Mouse (Mus musculus) heart, embryonic 16.5 days (tissue): ENCODE results near the gene Suz12. TPM values are rescaled to one million over a fixed set of nuclear protein-coding genes. Genes with fewer than 3 reads are reported as not detected.

Source experiments
- ATAC-seq: fragments of 200-750 bp; cut with Nextera tagmentation; replicated peaks from 2 replicates; pipeline ENCODE4 v1.8.0; 2017; ENCODE audit warnings: moderate number of reproducible peaks; ENCODE audit not compliant: insufficient read depth, low FRiP score; ENCODE audit errors: extremely low read depth
- H3K27ac ChIP-seq: fragments of 300-500 bp; sonication (generic); 2 replicates; pipeline ENCODE4 v1.5.1; 2014; ENCODE audit warnings: mild to moderate bottlenecking, low read length, control low read depth, moderate library complexity
- H3K27me3 ChIP-seq: fragments of 300-500 bp; sonication (generic); 2 replicates; pipeline ENCODE4 v1.6.1; 2014; ENCODE audit warnings: low read length, mixed read lengths; ENCODE audit not compliant: control insufficient read depth, insufficient read depth
- H3K36me3 ChIP-seq: fragments of 300-500 bp; sonication (generic); 2 replicates; pipeline ENCODE4 v1.6.1; 2014; ENCODE audit not compliant: control insufficient read depth, insufficient read depth
- H3K4me1 ChIP-seq: fragments of 300-500 bp; sonication (generic); 2 replicates; pipeline ENCODE4 v1.6.1; 2014; ENCODE audit warnings: low read length, mixed read lengths; ENCODE audit not compliant: control insufficient read depth, insufficient read depth
- H3K4me2 ChIP-seq: fragments of 300-500 bp; sonication (generic); 2 replicates; pipeline ENCODE4 v1.6.1; 2014; ENCODE audit warnings: low read depth, mild to moderate bottlenecking, control low read depth, low read length
- H3K4me3 ChIP-seq: fragments of 300-500 bp; sonication (generic); 2 replicates; pipeline ENCODE4 v1.5.1; 2014; ENCODE audit warnings: mild to moderate bottlenecking, control low read depth, low read length
- H3K9ac ChIP-seq: fragments of 300-500 bp; sonication (generic); 2 replicates; pipeline ENCODE4 v1.6.1; 2014; ENCODE audit warnings: low read length, control low read depth
- H3K9me3 ChIP-seq: fragments of 300-500 bp; sonication (generic); replicated peaks from 2 replicates; pipeline ENCODE4 v1.6.1; 2016; ENCODE audit warnings: low read length; ENCODE audit not compliant: control insufficient read depth
- WGBS: fragments of 180-500 bp; shearing (Covaris S2); extraction: QIAGEN DNeasy Blood & Tissue Kit; methylation state at CpG from one replicate; pipeline ENCODE4 v1.1.7; 2014; 5-methylcytosine and 5-hydroxymethylcytosine counted together
- polyA plus RNA-seq: library from polyadenylated mRNA; unstranded; fragments of >200 nt; fragmentation: Nextera tagmentation; extraction: Ambion mirVana; gene quantifications from 2 replicates; pipeline ENCODE4 v1.2.1, GENCODE M21; 2015

Gene Suz12
- polyA plus RNA-seq, 1 experiment from 2014 or later = 13.9 TPM

DNA sequence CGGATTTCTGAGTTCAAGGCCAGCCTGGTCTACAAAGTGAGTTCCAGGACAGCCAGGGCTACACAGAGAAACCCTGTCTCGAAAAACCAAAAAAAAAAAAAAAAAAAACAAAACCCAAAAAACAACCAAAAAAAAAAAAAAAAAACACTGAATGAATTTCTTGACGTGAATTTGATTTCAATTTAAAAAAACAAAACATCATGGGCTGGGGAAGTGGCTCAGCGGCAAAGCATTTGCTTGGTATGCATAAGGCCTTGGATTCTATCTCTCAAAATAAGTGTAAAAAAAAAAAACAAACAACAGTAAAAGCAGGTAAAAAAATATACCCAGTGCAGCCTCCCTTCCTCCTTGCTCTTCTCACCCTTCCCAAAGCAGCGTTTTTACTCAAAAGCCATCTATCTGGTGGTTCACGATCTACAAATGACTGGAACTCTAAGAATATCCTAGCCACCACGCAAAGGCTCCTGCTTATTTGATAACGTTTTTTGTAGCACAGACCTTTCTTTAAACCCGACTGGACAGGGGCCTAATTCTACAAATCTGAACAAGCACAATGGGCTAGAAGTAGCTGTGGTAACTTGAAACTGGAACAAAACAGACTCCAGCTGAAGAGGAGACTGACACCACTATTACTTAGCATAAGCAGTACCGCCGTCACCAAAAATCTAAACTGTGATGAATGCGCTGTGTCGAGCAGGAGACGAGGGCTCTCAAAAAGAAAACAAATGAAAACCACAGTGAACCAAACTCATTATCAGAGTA, 85.1 kb downstream of the Suz12 start:
- Histone ChIP-seq H3K36me3 (no peaks in the 10 kb centered on the region), H3K4me1 (peaks cover 16% of the 10 kb centered on the region), H3K9me3 (no peaks in the 10 kb centered on the region), H3K27me3 (no peaks in the 10 kb centered on the region), H3K4me3 (no peak overlapping the region), H3K9ac (no peak overlapping the region), H3K27ac (no peak overlapping the region), H3K4me2 (no peak overlapping the region)
- WGBS = 68% methylated on average over 13 of the region's 14 CpGs
- ATAC-seq = no peak

- no peak overlapping the region for H3K4me2 ChIP-seq
- no peak overlapping the region for H3K4me3 ChIP-seq
- peaks cover 16% of the 10 kb centered on the region for H3K4me1 ChIP-seq
- no peak overlapping the region for H3K27ac ChIP-seq
- no peak for ATAC-seq
- no peaks in the 10 kb centered on the region for H3K9me3 ChIP-seq
- no peak overlapping the region for H3K9ac ChIP-seq
- no peaks in the 10 kb centered on the region for H3K27me3 ChIP-seq
- WGBS = 36% methylated on average over 1 of the region's 1 CpGs
- H3K36me3 ChIP-seq = no peaks in the 10 kb centered on the region
Measured at GRCm38 (mm10) chr11:80078831-80079230, 85.9 kb downstream of the Suz12 start.

DNA sequence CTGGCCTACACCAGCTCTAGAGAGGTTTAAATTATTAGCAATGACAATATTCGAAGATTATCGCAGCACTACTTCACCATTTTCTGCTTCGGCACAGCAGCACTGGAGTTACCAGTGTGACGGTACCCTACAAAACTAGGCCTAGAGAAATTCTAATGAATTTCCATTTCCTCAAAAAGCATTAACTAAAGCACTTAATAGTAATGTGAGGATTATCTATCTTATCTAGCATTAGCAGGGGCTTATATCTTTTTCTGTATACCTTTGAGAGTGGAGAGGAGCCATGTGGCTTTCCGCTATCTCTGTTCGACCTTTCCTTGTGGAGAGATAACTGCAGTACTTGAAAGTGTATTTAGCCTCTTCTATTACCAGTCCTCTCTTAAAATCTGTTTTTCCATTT, 86.8 kb downstream of the Suz12 start:
- Histone ChIP-seq H3K4me1 (peaks cover 16% of the 10 kb centered on the region), H3K4me2 (peak overlapping the region; percentile 78), H3K9me3 (no peaks in the 10 kb centered on the region), H3K27me3 (no peaks in the 10 kb centered on the region), H3K27ac (peak overlapping the region; percentile 94), H3K4me3 (peak overlapping the region; percentile 83), H3K36me3 (no peaks in the 10 kb centered on the region), H3K9ac (peak overlapping the region; percentile 96)
- ATAC-seq = no peak
- WGBS = 38% methylated on average over 6 of the region's 6 CpGs

- H3K27ac ChIP-seq = peak overlapping the region; percentile 94
- peak overlapping the region; percentile 78 for H3K4me2 ChIP-seq
- H3K27me3 ChIP-seq = no peaks in the 10 kb centered on the region
- peak overlapping the region; percentile 83 for H3K4me3 ChIP-seq
- H3K9me3 ChIP-seq = no peaks in the 10 kb centered on the region
- peak; percentile 43 for ATAC-seq
- peaks cover 16% of the 10 kb centered on the region for H3K4me1 ChIP-seq
- under 1% methylated on average over 32 of the region's 32 CpGs for WGBS
- H3K9ac ChIP-seq = peak overlapping the region; percentile 96
- no peaks in the 10 kb centered on the region for H3K36me3 ChIP-seq
Measured at GRCm38 (mm10) chr11:80080381-80080825, 87.5 kb downstream of the Suz12 start.

DNA sequence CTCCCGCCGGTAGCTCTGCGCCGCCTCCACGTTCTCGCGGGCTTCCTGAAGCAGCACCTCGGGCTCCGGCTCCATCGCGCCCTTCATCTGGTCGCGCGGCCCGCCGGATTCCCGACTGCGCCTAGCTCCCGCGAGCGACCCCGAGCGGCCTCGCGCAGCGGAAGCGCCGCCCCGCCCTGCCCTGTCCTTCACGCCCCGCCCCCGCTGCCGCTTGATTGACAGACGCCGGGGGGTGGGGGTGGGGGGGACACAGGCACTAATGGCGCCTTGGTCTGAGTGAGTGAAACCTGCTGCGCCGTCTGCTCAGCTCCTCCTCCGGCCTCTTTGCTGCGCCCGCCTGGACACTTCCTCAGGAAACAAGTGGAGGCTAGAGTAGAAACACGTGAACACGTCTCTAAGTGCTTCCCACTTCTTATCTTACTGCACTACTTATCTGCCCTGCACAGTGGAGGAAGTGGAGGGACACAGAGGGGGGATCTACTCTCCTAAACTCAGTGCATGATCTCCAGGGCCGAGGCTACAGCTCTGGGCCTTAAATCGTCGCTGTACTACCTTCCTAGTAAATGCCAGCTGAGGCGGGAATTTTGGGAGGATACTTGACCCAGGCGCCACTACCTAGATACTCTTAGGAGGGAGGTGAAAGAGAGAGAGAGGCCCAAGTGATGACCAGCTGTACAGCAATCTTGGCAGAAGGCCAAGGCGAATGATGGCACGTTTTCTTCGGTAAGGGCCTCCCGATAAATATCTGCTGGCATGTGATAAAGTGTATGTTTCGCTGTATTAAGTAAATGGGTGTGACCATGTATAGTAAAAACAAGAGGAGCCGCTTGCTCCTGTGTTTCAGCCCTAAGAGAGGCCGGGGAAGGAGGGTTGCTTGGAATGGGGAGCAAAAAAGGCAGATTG, 88.2 kb downstream of the Suz12 start, which contains the start of gene Crlf3:
Gene Crlf3, minus strand, starts transcription at position 166 of the 903 bp plus-strand sequence.
- WGBS = 3% methylated on average over 55 of the region's 55 CpGs
- peaks cover 16% of the 10 kb centered on the region for H3K4me1 ChIP-seq
- ATAC-seq = peak; percentile 96

DNA sequence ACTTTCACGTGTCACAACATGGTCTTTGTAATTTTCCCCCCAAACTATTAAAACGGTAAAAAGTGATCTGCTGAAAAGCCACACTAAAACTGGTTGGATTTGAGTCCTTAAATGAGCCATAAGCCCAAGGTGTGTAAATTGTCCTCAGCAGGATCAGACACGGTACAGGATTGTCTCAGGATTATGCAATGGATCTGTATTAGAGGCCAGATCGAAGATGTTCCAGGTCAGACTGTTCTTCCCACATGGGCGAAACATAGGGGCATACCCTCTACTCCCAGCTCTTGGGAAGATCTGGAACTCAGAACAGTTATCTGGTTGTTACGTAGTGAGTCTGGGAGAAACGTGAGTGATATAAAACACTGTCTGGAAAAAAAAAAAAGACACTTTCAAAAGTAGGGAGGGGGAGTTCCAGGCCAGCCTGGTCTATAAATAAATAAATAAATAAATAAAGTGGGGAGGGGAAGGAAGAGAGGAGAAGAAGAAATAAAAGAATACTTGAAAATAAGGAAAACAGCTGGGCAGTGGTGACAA, 88.9 kb downstream of the Suz12 start:
- Histone ChIP-seq H3K4me2 (no peak overlapping the region), H3K27me3 (no peaks in the 10 kb centered on the region), H3K4me3 (no peak overlapping the region), H3K9me3 (no peaks in the 10 kb centered on the region), H3K36me3 (no peaks in the 10 kb centered on the region), H3K27ac (peak overlapping the region; percentile 94), H3K9ac (no peak overlapping the region), H3K4me1 (peaks cover 16% of the 10 kb centered on the region)
- WGBS = 71% methylated on average over 7 of the region's 7 CpGs
- no peak for ATAC-seq

More for the DNA sequence above, 88.2 kb downstream of the Suz12 start, which contains the start of gene Crlf3:
- Histone ChIP-seq H3K9ac (peak within 1 kb of the TSS; percentile 96), H3K36me3 (no peaks in the 10 kb centered on the region), H3K9me3 (no peaks in the 10 kb centered on the region), H3K4me3 (peak within 1 kb of the TSS; percentile 83), H3K27me3 (no peaks in the 10 kb centered on the region), H3K4me2 (peak within 1 kb of the TSS; percentile 78), H3K27ac (peak within 1 kb of the TSS; percentile 94)

Other genes with a start within 250 kb of the Suz12 start
- gene Utp6, start 30.7 kb upstream of the Suz12 start, polyA plus RNA-seq = 30.1 and 34.1 TPM in 2 replicates
- 32.0 and 42.8 TPM in 2 replicates for gene Crlf3, start 87.9 kb downstream of the Suz12 start, polyA plus RNA-seq
- 4.6 and 5.0 TPM in 2 replicates for gene Atad5, start 96.3 kb downstream of the Suz12 start, polyA plus RNA-seq
- 31.9 and 35.5 TPM in 2 replicates for gene Tefm, start 149.1 kb downstream of the Suz12 start, polyA plus RNA-seq
- 1.7 and 1.8 TPM in 2 replicates for gene Adap2, start 161.0 kb downstream of the Suz12 start, polyA plus RNA-seq
- gene Rnf135, start 190.7 kb downstream of the Suz12 start, polyA plus RNA-seq = 12.5 and 14.5 TPM in 2 replicates
- gene Rhot1, start 215.9 kb downstream of the Suz12 start, polyA plus RNA-seq = 63.6 and 69.9 TPM in 2 replicates